Mouse (Mus musculus) frontal cortex, adult (tissue): Measurements from ENCODE around the gene Pla2g6.

Source experiments
- ATAC-seq: cut with Nextera tagmentation; 2 replicates; pipeline ENCODE4 v1.9.2; 2017; ENCODE audit warnings: mild to moderate bottlenecking, moderate library complexity, mixed read lengths; ENCODE audit not compliant: low TSS enrichment

Pla2g6 gene

GRCm38 (mm10) chr15:79242574-79243233 is 85.5 kb downstream of the Pla2g6 start:
- ATAC-seq, result no peak

- ATAC-seq, result no peak
These were observed 90.2 kb downstream of the Pla2g6 start for GRCm38 (mm10) chr15:79238036-79238435.
